Mouse (Mus musculus): Measurements from ENCODE around the gene Cab39l. TPM values are rescaled to one million over a fixed set of nuclear protein-coding genes. Genes with fewer than 3 reads are reported as not detected.
"Not testable (repeated sequence)": the region's sequence is repeated elsewhere in the genome, so short reads cannot be mapped to it uniquely, and the experiment has no call there.

Cab39l gene
- polyA plus RNA-seq (2015; fragmentation: Nextera tagmentation; extraction: Ambion mirVana) = 35.6 and 40.0 TPM in 2 replicates

- Histone ChIP-seq H3K36me3 (no peaks in the 10 kb centered on the region), H3K4me2 (replicated peaks) (peak within 1 kb of the TSS; percentile 81), H3K27ac (peak within 1 kb of the TSS; percentile 90), H3K9ac (peak within 1 kb of the TSS; percentile 94), H3K9me3 (no peaks in the 10 kb centered on the region), H3K4me3 (replicated peaks) (peak within 1 kb of the TSS; percentile 89), H3K27me3 (replicated peaks) (no peaks in the 10 kb centered on the region), H3K4me1 (replicated peaks) (0 out of 2 replicates have a peak, but pooled peaks cover 3% of the 10 kb centered on the region)
- ATAC-seq = peak; percentile 100
- WGBS = 1% methylated on average over 64 of the region's 66 CpGs
Measured at GRCm38 (mm10) chr14:59440558-59441471, at the start of gene Cab39l, which contains the start of gene Setdb2. Cab39l (plus strand) TSS chr14:59440972. Setdb2 (minus strand) TSS chr14:59440884.

GRCm38 (mm10) chr14:59395281-59395680 lies 45.5 kb upstream of the Cab39l start, which contains the start of gene Phf11c:
Phf11c (minus strand) TSS chr14:59395381.
- Histone ChIP-seq H3K4me1 (replicated peaks) (no peaks in the 10 kb centered on the region), H3K4me3 (replicated peaks) (no peak within 1 kb of the TSS), H3K27me3 (replicated peaks) (no peaks in the 10 kb centered on the region), H3K9ac (no peak within 1 kb of the TSS), H3K9me3 (no peaks in the 10 kb centered on the region), H3K27ac (no peak within 1 kb of the TSS), H3K36me3 (no peaks in the 10 kb centered on the region), H3K4me2 (replicated peaks) (no peak within 1 kb of the TSS)
- WGBS = 86% methylated on average over 3 of the region's 3 CpGs
- no peak for ATAC-seq

- H3K9ac ChIP-seq = no peak overlapping the region
- no peak for ATAC-seq
- no peaks in the 10 kb centered on the region for H3K9me3 ChIP-seq
- no peaks in the 10 kb centered on the region for H3K36me3 ChIP-seq
- WGBS = 68% methylated on average over 2 of the region's 2 CpGs
- no peak overlapping the region for H3K27ac ChIP-seq
- H3K4me2 ChIP-seq (replicated peaks) = no peak overlapping the region
- no peaks in the 10 kb centered on the region for H3K27me3 ChIP-seq (replicated peaks)
- H3K4me1 ChIP-seq (replicated peaks) = no peaks in the 10 kb centered on the region
- H3K4me3 ChIP-seq (replicated peaks) = no peak overlapping the region
Measured at GRCm38 (mm10) chr14:59396999-59397398, 43.8 kb upstream of the Cab39l start.

- not testable (repeated sequence) for ATAC-seq; H3K4me3 ChIP-seq (replicated peaks); H3K36me3 ChIP-seq; H3K4me1 ChIP-seq (replicated peaks); H3K9ac ChIP-seq; H3K9me3 ChIP-seq; H3K4me2 ChIP-seq (replicated peaks); H3K27me3 ChIP-seq (replicated peaks); H3K27ac ChIP-seq
- WGBS = 98% methylated on average over 2 of the region's 2 CpGs
Measured at GRCm38 (mm10) chr14:59414979-59415378, 25.8 kb upstream of the Cab39l start.

- H3K4me1 ChIP-seq (replicated peaks) = no peaks in the 10 kb centered on the region
Measured at GRCm38 (mm10) chr14:59418171-59418570, 22.6 kb upstream of the Cab39l start.

GRCm38 (mm10) chr14:59422912-59423663 lies 17.7 kb upstream of the Cab39l start:
- WGBS = 86% methylated on average over 11 of the region's 11 CpGs
- Histone ChIP-seq H3K9ac (no peak overlapping the region), H3K27me3 (replicated peaks) (no peaks in the 10 kb centered on the region), H3K36me3 (0 out of 2 replicates have a peak, but pooled peaks cover under 1% of the 10 kb centered on the region), H3K4me1 (replicated peaks) (no peaks in the 10 kb centered on the region), H3K9me3 (no peaks in the 10 kb centered on the region), H3K4me2 (replicated peaks) (no peak overlapping the region), H3K27ac (no peak overlapping the region), H3K4me3 (replicated peaks) (no peak overlapping the region)
- ATAC-seq = no peak

More at GRCm38 (mm10) chr14:59418171-59418570, 22.6 kb upstream of the Cab39l start:
- Histone ChIP-seq H3K27ac (no peak overlapping the region), H3K4me2 (replicated peaks) (no peak overlapping the region), H3K36me3 (no peaks in the 10 kb centered on the region), H3K9ac (no peak overlapping the region), H3K4me3 (replicated peaks) (no peak overlapping the region), H3K9me3 (no peaks in the 10 kb centered on the region), H3K27me3 (replicated peaks) (no peaks in the 10 kb centered on the region)
- WGBS = 81% methylated on average over 4 of the region's 4 CpGs
- no peak for ATAC-seq

GRCm38 (mm10) chr14:59430556-59430955 lies 10.2 kb upstream of the Cab39l start:
- H3K4me1 ChIP-seq (replicated peaks) = no peaks in the 10 kb centered on the region
- no peak for ATAC-seq
- 79% methylated on average over 1 of the region's 1 CpGs for WGBS
- H3K4me3 ChIP-seq (replicated peaks) = no peak overlapping the region
- H3K9me3 ChIP-seq = no peaks in the 10 kb centered on the region
- H3K27ac ChIP-seq = no peak overlapping the region
- no peaks in the 10 kb centered on the region for H3K27me3 ChIP-seq (replicated peaks)
- no peak overlapping the region for H3K4me2 ChIP-seq (replicated peaks)
- no peak overlapping the region for H3K9ac ChIP-seq
- 0 out of 2 replicates have a peak, but pooled peaks cover 3% of the 10 kb centered on the region for H3K36me3 ChIP-seq

- Histone ChIP-seq H3K27me3 (replicated peaks) (no peaks in the 10 kb centered on the region), H3K36me3 (no peaks in the 10 kb centered on the region), H3K9me3 (no peaks in the 10 kb centered on the region), H3K9ac (no peak overlapping the region), H3K4me2 (replicated peaks) (no peak overlapping the region), H3K27ac (no peak overlapping the region), H3K4me3 (replicated peaks) (no peak overlapping the region), H3K4me1 (replicated peaks) (no peaks in the 10 kb centered on the region)
- ATAC-seq = no peak
- 65% methylated on average over 2 of the region's 2 CpGs for WGBS
Measured at GRCm38 (mm10) chr14:59433902-59434301, 6.9 kb upstream of the Cab39l start.

- H3K27ac ChIP-seq = no peak overlapping the region
- no peaks in the 10 kb centered on the region for H3K36me3 ChIP-seq
- H3K9ac ChIP-seq = no peak overlapping the region
- no peak for ATAC-seq
- no peaks in the 10 kb centered on the region for H3K9me3 ChIP-seq
- H3K4me3 ChIP-seq (replicated peaks) = no peak overlapping the region
- H3K27me3 ChIP-seq (replicated peaks) = no peaks in the 10 kb centered on the region
- 0 out of 2 replicates have a peak, but pooled peaks cover 3% of the 10 kb centered on the region for H3K4me1 ChIP-seq (replicated peaks)
- H3K4me2 ChIP-seq (replicated peaks) = no peak overlapping the region
Measured at GRCm38 (mm10) chr14:59435206-59435605, 5.6 kb upstream of the Cab39l start.

GRCm38 (mm10) chr14:59437398-59437797 lies 3.4 kb upstream of the Cab39l start:
- no peaks in the 10 kb centered on the region for H3K9me3 ChIP-seq
- no peak for ATAC-seq
- 91% methylated on average over 3 of the region's 3 CpGs for WGBS

GRCm38 (mm10) chr14:59438505-59438904 lies 2.3 kb upstream of the Cab39l start:
- no peak overlapping the region for H3K27ac ChIP-seq
- no peak overlapping the region for H3K9ac ChIP-seq
- WGBS = 82% methylated on average over 2 of the region's 2 CpGs
- H3K4me1 ChIP-seq (replicated peaks) = 0 out of 2 replicates have a peak, but pooled peaks cover 3% of the 10 kb centered on the region
- no peak overlapping the region for H3K4me3 ChIP-seq (replicated peaks)
- no peaks in the 10 kb centered on the region for H3K36me3 ChIP-seq
- H3K27me3 ChIP-seq (replicated peaks) = no peaks in the 10 kb centered on the region
- no peaks in the 10 kb centered on the region for H3K9me3 ChIP-seq
- H3K4me2 ChIP-seq (replicated peaks) = no peak overlapping the region
- no peak for ATAC-seq

More at GRCm38 (mm10) chr14:59437398-59437797, 3.4 kb upstream of the Cab39l start:
- Histone ChIP-seq H3K4me3 (replicated peaks) (no peak overlapping the region), H3K36me3 (no peaks in the 10 kb centered on the region), H3K27me3 (replicated peaks) (no peaks in the 10 kb centered on the region), H3K4me2 (replicated peaks) (no peak overlapping the region), H3K4me1 (replicated peaks) (0 out of 2 replicates have a peak, but pooled peaks cover 3% of the 10 kb centered on the region), H3K27ac (no peak overlapping the region), H3K9ac (no peak overlapping the region)

GRCm38 (mm10) chr14:59440039-59440438 lies 733 bp upstream of the Cab39l start:
- Histone ChIP-seq H3K36me3 (no peaks in the 10 kb centered on the region), H3K27ac (no peak overlapping the region), H3K27me3 (replicated peaks) (no peaks in the 10 kb centered on the region), H3K9me3 (no peaks in the 10 kb centered on the region), H3K4me2 (replicated peaks) (peak overlapping the region; percentile 81), H3K9ac (peak overlapping the region; percentile 94), H3K4me3 (replicated peaks) (peak overlapping the region; percentile 89), H3K4me1 (replicated peaks) (0 out of 2 replicates have a peak, but pooled peaks cover 3% of the 10 kb centered on the region)
- WGBS = 12% methylated on average over 7 of the region's 7 CpGs
- ATAC-seq = no peak

All from intestine, embryonic 15.5 days (tissue).